Mouse (Mus musculus): ENCODE data around the gene Pkig. TPM values are rescaled to one million over a fixed set of nuclear protein-coding genes. Genes with fewer than 3 reads are reported as not detected.
"Not testable (repeated sequence)": the region's sequence is repeated elsewhere in the genome, so short reads cannot be mapped to it uniquely, and the experiment has no call there.

The Pkig gene
- total and polyA plus RNA-seq, 2 experiments from 2014 or later: 70.8 to 141 TPM

DNA sequence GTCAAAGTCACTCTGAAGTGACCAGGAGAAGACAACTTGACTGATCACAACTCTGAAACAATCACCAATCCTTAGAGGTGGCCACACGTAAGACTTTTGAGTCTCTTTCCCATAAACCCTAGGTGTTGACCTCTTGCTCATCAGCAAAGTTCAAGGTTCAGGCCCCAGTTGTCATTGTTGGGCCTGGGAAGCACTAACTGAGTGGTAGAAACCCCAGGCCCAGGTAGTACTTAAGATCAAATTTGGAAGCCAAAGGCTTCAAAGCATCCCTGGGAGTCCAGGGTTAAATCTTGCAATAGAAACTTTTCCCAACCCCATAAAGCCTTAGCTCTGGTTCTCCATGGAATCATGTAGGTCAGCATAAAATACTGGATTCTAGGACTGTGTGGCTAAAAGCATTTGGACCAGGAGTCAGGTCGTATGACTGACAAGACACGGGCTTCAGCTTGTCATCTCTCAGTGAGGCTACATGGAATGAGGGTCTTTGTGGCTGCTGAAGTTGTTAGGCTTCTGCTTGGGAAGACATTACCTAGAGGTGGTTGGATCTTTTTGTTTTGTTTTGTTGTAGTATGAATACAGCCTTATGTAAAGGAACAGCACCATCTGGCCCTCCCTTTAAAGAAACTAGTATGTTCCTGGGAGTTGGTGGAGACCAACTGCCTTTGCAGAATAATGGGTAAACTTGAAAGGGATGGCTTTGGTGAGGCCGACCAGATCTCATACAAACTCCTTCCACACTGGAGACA, 42.1 kb upstream of the Pkig start:
- H3K9me3 ChIP-seq (ENCODE audit: low read length): no peaks in the 10 kb centered on the region
- 87% methylated on average over 4 of the region's 4 CpGs for WGBS
- H3K4me1 ChIP-seq (ENCODE audit: insufficient read depth, low read length): no peaks in the 10 kb centered on the region
- no peak overlapping the region for H3K4me2 ChIP-seq (ENCODE audit: low read depth, low read length)
- H3K36me3 ChIP-seq (ENCODE audit: insufficient read depth, low read length): peaks cover 70% of the 10 kb centered on the region
- H3K9ac ChIP-seq (replicated peaks; ENCODE audit: low read length): no peak overlapping the region
- H3K27ac ChIP-seq: no peak overlapping the region
- ATAC-seq: no peak
- H3K27me3 ChIP-seq (ENCODE audit: insufficient read depth, low read length): no peaks in the 10 kb centered on the region
- TF ChIP-seq CTCF (IDR thresholded peaks at IDR 0.05; ENCODE audit: low read depth): no peak
- no peak for DNase-seq (ENCODE audit: low spot score)
- H3K4me3 ChIP-seq (ENCODE audit: low read length): no peak overlapping the region

DNA sequence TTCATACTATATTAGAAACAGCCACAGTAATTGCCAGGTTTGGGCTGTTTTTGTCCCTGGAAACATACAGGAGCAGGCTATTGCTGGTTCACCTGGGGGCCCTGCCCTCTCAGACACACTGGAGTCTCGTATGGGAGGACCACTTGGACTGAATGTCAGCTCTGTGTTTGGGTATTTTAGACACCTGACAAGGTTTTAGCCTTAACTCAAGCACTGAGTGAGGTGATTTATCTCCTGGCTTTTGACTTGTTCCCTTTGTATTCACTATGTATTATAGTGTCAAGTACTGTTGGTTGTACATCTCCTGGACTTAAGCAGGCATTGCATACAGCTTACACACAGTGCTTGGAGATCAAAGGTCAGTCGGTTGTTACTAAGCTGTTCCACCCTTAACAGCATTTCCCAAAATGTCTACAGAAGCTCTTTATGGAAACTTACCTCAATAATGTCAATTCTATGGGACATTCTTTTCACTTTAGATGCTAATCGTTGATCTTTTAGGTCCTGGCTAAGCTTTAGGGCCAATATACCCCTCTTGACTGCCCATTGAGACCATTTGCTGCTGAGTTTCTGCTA, 41.4 kb upstream of the Pkig start:
- DNase-seq (ENCODE audit: low spot score) (no peak), ATAC-seq (no peak)
- Histone ChIP-seq H3K27ac (no peak overlapping the region), H3K4me1 (ENCODE audit: insufficient read depth, low read length) (no peaks in the 10 kb centered on the region), H3K4me3 (ENCODE audit: low read length) (no peak overlapping the region), H3K36me3 (ENCODE audit: insufficient read depth, low read length) (peaks cover 66% of the 10 kb centered on the region), H3K9me3 (ENCODE audit: low read length) (no peaks in the 10 kb centered on the region), H3K9ac (replicated peaks; ENCODE audit: low read length) (no peak overlapping the region), H3K4me2 (ENCODE audit: low read depth, low read length) (no peak overlapping the region), H3K27me3 (ENCODE audit: insufficient read depth, low read length) (no peaks in the 10 kb centered on the region)
- no peak for TF ChIP-seq CTCF (IDR thresholded peaks at IDR 0.05; ENCODE audit: low read depth)
- WGBS: 85% methylated on average over 3 of the region's 3 CpGs

DNA sequence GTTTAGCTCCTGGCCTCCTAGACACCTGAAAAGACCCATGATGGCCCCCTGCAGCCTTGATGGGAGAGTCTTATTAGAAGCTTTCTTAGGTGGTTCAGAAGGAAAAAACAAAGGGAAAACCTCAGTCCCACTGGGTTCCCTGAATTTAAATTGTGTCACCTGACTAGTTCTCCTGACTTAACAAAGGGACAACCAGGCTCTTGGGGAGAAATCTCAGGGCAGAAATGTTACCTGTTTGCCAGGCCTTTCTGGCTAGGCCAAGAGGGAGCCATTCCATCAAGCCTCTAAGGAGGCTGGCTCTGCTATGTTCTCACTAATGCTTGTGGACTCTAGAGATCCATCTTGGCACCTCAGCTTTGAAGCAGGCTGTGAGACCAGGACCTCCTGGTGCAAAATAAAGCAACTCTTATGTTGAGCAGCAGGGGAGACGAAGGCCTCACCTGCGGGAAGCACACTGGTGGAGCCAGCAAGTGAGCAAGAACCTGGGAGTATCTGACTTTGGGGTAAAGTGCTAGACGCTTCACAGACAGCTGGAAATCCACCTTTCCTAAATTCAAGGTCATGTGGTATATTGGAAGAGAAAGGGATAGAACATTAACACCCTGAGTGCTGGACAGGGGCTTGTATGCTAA, 40.8 kb upstream of the Pkig start:
- no peak for TF ChIP-seq CTCF (IDR thresholded peaks at IDR 0.05; ENCODE audit: low read depth)
- H3K9me3 ChIP-seq (ENCODE audit: low read length): no peaks in the 10 kb centered on the region
- no peak overlapping the region for H3K4me2 ChIP-seq (ENCODE audit: low read depth, low read length)
- no peak overlapping the region for H3K27ac ChIP-seq
- ATAC-seq (no peak), DNase-seq (ENCODE audit: low spot score) (no peak)
- no peaks in the 10 kb centered on the region for H3K4me1 ChIP-seq (ENCODE audit: insufficient read depth, low read length)
- no peak overlapping the region for H3K4me3 ChIP-seq (ENCODE audit: low read length)
- no peaks in the 10 kb centered on the region for H3K27me3 ChIP-seq (ENCODE audit: insufficient read depth, low read length)
- peaks cover 65% of the 10 kb centered on the region for H3K36me3 ChIP-seq (ENCODE audit: insufficient read depth, low read length)
- no peak overlapping the region for H3K9ac ChIP-seq (replicated peaks; ENCODE audit: low read length)
- 76% methylated on average over 3 of the region's 3 CpGs for WGBS

DNA sequence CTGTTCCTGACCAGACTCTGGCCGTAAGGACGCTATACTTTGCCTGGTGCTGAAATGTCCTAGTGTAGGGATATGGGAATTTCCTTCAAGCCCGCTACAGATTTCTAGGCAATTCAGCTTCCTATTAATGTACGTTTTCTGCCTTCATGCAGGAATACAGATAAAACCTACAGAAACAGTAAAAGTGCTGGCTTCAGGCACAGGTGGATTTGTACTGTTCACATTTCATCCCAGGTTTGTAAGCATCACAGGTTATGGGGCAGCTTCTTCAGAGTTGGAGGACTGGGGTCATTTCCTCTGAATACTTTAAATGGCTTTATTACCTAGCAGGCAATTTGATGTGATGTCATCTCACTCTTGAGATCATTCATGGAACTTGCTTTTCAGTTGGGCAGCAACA, 40.3 kb upstream of the Pkig start:
- DNase-seq (ENCODE audit: low spot score): no peak
- H3K4me3 ChIP-seq (ENCODE audit: low read length): no peak overlapping the region
- 87% methylated on average over 4 of the region's 4 CpGs for WGBS
- TF ChIP-seq CTCF (IDR thresholded peaks at IDR 0.05; ENCODE audit: low read depth): no peak
- no peaks in the 10 kb centered on the region for H3K9me3 ChIP-seq (ENCODE audit: low read length)
- no peak for ATAC-seq
- H3K4me1 ChIP-seq (ENCODE audit: insufficient read depth, low read length): no peaks in the 10 kb centered on the region
- no peak overlapping the region for H3K4me2 ChIP-seq (ENCODE audit: low read depth, low read length)
- peaks cover 66% of the 10 kb centered on the region for H3K36me3 ChIP-seq (ENCODE audit: insufficient read depth, low read length)
- H3K27me3 ChIP-seq (ENCODE audit: insufficient read depth, low read length): no peaks in the 10 kb centered on the region
- no peak overlapping the region for H3K27ac ChIP-seq
- no peak overlapping the region for H3K9ac ChIP-seq (replicated peaks; ENCODE audit: low read length)

DNA sequence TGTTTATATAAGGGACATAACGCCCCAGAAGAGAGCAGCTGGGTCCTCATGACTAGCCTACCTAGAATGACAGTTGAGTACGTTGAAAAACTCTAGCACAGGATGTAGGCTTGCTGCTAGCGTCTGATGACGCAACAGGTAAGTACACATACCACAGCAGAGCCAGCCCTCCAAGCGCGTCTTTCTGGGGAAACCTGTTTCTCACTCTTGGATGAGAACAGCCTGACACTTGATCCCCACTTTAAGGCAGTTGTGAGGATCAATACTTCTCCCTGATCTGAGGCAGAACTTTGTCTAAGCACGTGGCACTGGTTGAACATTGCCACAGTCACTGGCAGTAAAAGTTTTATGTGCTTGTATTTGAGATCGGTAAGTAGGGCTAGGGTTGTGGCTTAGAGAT, 37.7 kb upstream of the Pkig start:
- WGBS: 95% methylated on average over 8 of the region's 8 CpGs
- Histone ChIP-seq H3K4me2 (ENCODE audit: low read depth, low read length) (no peak overlapping the region), H3K27ac (no peak overlapping the region), H3K36me3 (ENCODE audit: insufficient read depth, low read length) (peaks cover 55% of the 10 kb centered on the region), H3K9ac (replicated peaks; ENCODE audit: low read length) (no peak overlapping the region), H3K4me1 (ENCODE audit: insufficient read depth, low read length) (no peaks in the 10 kb centered on the region), H3K4me3 (ENCODE audit: low read length) (no peak overlapping the region), H3K9me3 (ENCODE audit: low read length) (no peaks in the 10 kb centered on the region), H3K27me3 (ENCODE audit: insufficient read depth, low read length) (no peaks in the 10 kb centered on the region)
- no peak for TF ChIP-seq CTCF (IDR thresholded peaks at IDR 0.05; ENCODE audit: low read depth)
- DNase-seq (ENCODE audit: low spot score) (no peak), ATAC-seq (no peak)

DNA sequence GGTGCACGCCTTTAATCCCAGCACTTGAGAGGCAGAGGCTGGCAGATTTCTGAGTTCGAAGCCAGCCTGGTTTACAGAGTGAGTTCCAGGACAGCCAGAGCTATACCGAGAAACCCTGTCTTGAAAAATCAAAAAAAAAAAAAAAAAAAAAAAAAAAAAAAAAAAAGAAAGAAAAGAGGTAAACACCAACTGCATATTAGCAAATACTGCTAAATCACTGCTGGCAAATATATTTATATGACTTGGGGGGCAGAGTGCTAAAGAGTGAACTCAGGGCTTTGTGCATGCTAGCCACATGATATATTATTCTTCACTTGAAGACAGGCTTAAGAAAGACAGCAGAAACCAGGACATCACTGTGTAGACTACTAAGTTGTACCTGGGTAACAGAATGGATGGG, 36.8 kb upstream of the Pkig start:
- H3K4me1 ChIP-seq (ENCODE audit: insufficient read depth, low read length); H3K9me3 ChIP-seq (ENCODE audit: low read length); ATAC-seq; DNase-seq (ENCODE audit: low spot score); H3K9ac ChIP-seq (replicated peaks; ENCODE audit: low read length); H3K4me3 ChIP-seq (ENCODE audit: low read length); H3K27me3 ChIP-seq (ENCODE audit: insufficient read depth, low read length); H3K27ac ChIP-seq; H3K4me2 ChIP-seq (ENCODE audit: low read depth, low read length): not testable (repeated sequence)
- WGBS: 91% methylated on average over 3 of the region's 3 CpGs
- peaks cover 55% of the 10 kb centered on the region for H3K36me3 ChIP-seq (ENCODE audit: insufficient read depth, low read length)

DNA sequence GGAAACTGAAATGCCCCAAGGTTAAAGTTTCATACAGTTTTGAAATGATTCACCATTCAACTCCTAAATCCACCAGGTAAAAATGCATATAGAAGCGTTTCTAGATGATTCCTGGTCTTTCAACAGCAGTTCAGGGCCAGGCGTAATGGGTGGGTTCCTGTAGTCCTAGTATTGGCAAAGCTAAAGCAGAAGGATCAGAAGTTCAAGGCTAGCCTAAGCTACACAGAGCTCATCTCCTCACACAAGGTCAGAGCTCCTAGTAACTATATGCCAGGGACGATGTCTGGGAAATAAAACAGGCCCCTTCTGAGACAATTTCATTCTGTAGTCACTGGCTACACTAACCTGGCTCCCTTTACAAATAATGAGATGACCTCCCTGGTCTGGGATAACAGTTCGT, 27.0 kb upstream of the Pkig start:
- no peak overlapping the region for H3K9ac ChIP-seq (replicated peaks; ENCODE audit: low read length)
- H3K4me1 ChIP-seq (ENCODE audit: insufficient read depth, low read length): no peaks in the 10 kb centered on the region
- H3K4me3 ChIP-seq (ENCODE audit: low read length): no peak overlapping the region
- TF ChIP-seq CTCF (IDR thresholded peaks at IDR 0.05; ENCODE audit: low read depth): no peak
- H3K27ac ChIP-seq: no peak overlapping the region
- DNase-seq (ENCODE audit: low spot score): no peak
- peaks cover 50% of the 10 kb centered on the region for H3K36me3 ChIP-seq (ENCODE audit: insufficient read depth, low read length)
- no peaks in the 10 kb centered on the region for H3K27me3 ChIP-seq (ENCODE audit: insufficient read depth, low read length)
- no peaks in the 10 kb centered on the region for H3K9me3 ChIP-seq (ENCODE audit: low read length)
- no peak for ATAC-seq
- no peak overlapping the region for H3K4me2 ChIP-seq (ENCODE audit: low read depth, low read length)
- WGBS: 97% methylated on average over 4 of the region's 4 CpGs
